Mouse (Mus musculus) gonadal fat pad, adult 2 months (tissue): ENCODE measurements around the gene Gprc5d. TPM values are rescaled to one million over a fixed set of nuclear protein-coding genes. Genes with fewer than 3 reads are reported as not detected.

ENCODE experiments used
- DNase-seq: peaks from one replicate; pipeline ENCODE4 v3.0.0-alpha.2; 2012; ENCODE audit warnings: low read depth
- polyA plus RNA-seq: library from polyadenylated mRNA; depleted of rRNA; stranded (reverse); fragments of >200 nt; gene quantifications from 2 replicates; pipeline ENCODE4 v1.2.3, GENCODE M21; 2012; rRNA removed

The Gprc5d gene
- polyA plus RNA-seq, 1 experiment = 0.12 TPM

GRCm38 (mm10) chr6:135070347-135070746 lies 47.7 kb downstream of the Gprc5d start:
- no peak for DNase-seq

GRCm38 (mm10) chr6:135069856-135070255 lies 48.2 kb downstream of the Gprc5d start:
- no peak for DNase-seq

- DNase-seq = no peak
These were observed 49.9 kb downstream of the Gprc5d start for GRCm38 (mm10) chr6:135068221-135068620.

GRCm38 (mm10) chr6:135066795-135067445 lies 51.2 kb downstream of the Gprc5d start:
- DNase-seq = no peak

GRCm38 (mm10) chr6:135065236-135065957 lies 52.7 kb downstream of the Gprc5d start, which contains the start of gene Gprc5a:
TSS of gene Gprc5a (plus strand) at chr6:135065651.
- DNase-seq = peak; percentile 47

GRCm38 (mm10) chr6:135064621-135065020 lies 53.5 kb downstream of the Gprc5d start:
- DNase-seq = no peak

GRCm38 (mm10) chr6:135060728-135061127 lies 57.4 kb downstream of the Gprc5d start:
- no peak for DNase-seq

Other genes with a start within 250 kb of the Gprc5d start
- 7.1 and 8.5 TPM in 2 replicates for gene Gpr19, start 219.7 kb downstream of the Gprc5d start, polyA plus RNA-seq
- gene Cdkn1b, start 197.9 kb downstream of the Gprc5d start, polyA plus RNA-seq = 10.9 and 20.8 TPM in 2 replicates
- 2.6 and 2.7 TPM in 2 replicates for gene Apold1, start 136.6 kb downstream of the Gprc5d start, polyA plus RNA-seq
- gene Ddx47, start 106.7 kb downstream of the Gprc5d start, polyA plus RNA-seq = 35.0 and 42.1 TPM in 2 replicates
- 2.8 and 4.7 TPM in 2 replicates for gene Gprc5a, start 52.6 kb downstream of the Gprc5d start, polyA plus RNA-seq
- 16.7 and 18.9 TPM in 2 replicates for gene Fam234b, start 79.7 kb upstream of the Gprc5d start, polyA plus RNA-seq
- 72.8 and 134 TPM in 2 replicates for gene Hebp1, start 79.7 kb upstream of the Gprc5d start, polyA plus RNA-seq
- 34.3 and 36.9 TPM in 2 replicates for gene Gsg1, start 136.1 kb upstream of the Gprc5d start, polyA plus RNA-seq
- gene Pbp2, start 192.1 kb upstream of the Gprc5d start, polyA plus RNA-seq = 0.61 and 1.1 TPM in 2 replicates
- 197 and 332 TPM in 2 replicates for gene Emp1, start 244.3 kb upstream of the Gprc5d start, polyA plus RNA-seq